Mouse (Mus musculus): ENCODE measurements around the gene Hist1h2ad. TPM values are rescaled to one million over a fixed set of nuclear protein-coding genes. Genes with fewer than 3 reads are reported as not detected.
"Not testable (repeated sequence)": the region's sequence is repeated elsewhere in the genome, so short reads cannot be mapped to it uniquely, and the experiment has no call there.

The Hist1h2ad gene
- polyA plus RNA-seq, 1 experiment from 2014 or later = 2.7 TPM

DNA sequence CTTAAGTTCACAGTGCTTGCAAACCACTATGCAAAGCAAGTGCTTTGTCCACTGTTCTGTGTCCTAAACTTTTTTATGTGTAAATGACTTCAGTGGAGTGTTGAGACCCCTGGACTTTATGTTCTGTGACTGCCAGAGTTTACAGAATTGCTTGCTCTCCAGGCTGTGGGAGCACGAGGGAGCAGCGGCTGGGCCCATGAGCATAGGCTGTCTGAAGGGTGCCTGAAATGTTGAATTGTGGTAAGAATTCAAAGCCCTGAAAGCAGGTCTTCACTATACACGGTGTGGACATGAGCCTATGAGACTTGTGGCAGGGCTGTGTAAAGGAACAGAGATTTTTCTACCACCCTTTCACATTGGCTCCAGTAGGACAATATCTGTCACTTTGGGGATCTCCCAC is 37.5 kb downstream of the Hist1h2ad start:
- Histone ChIP-seq H3K9me3 (no peaks in the 10 kb centered on the region), H3K27me3 (no peaks in the 10 kb centered on the region), H3K4me3 (replicated peaks) (no peak overlapping the region), H3K4me2 (no peak overlapping the region), H3K36me3 (no peaks in the 10 kb centered on the region), H3K9ac (replicated peaks) (no peak overlapping the region), H3K4me1 (replicated peaks) (no peaks in the 10 kb centered on the region), H3K27ac (no peak overlapping the region)
- no peak for ATAC-seq (ENCODE audit: insufficient number of reproducible peaks, insufficient read depth, low FRiP score, low TSS enrichment, low read depth)
- WGBS = 88% methylated on average over 3 of the region's 3 CpGs

DNA sequence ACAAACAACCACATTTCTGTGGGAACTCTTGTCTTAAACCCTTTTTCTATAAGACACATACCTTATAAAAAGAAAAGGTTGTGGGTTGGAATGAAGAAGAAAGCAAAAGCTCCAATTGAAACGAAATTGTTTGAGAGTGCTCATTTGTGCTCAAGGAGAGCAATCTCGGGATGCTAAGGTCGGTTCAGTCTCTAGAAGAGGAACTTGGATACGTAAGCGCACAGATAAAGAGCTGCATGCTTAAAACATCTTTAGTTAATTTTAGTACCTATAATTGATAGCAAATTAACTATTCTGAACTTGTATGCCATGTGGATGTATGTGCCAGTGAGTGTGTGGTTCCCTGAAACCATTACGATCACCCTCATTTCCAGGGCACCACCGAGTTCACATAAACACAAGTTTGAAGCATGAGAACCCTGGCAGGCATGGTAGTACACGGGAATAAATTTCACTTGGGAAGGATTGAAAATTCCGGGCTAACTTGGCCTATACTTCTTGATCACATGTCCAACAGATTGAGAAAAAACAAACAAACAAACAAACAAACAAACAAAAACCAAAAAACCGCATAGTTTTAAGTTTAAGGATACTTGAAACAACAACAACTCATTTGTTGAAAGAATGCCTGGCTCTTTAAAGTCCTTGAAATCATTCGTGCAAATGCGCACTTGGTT is 46.0 kb downstream of the Hist1h2ad start:
- H3K9ac ChIP-seq (replicated peaks) = peak overlapping the region; percentile 58
- H3K4me3 ChIP-seq (replicated peaks) = peak overlapping the region; percentile 68
- H3K27ac ChIP-seq = peak overlapping the region; percentile 99
- no peaks in the 10 kb centered on the region for H3K9me3 ChIP-seq
- WGBS = 55% methylated on average over 12 of the region's 12 CpGs
- no peaks in the 10 kb centered on the region for H3K36me3 ChIP-seq
- H3K4me1 ChIP-seq (replicated peaks) = peaks cover 10% of the 10 kb centered on the region
- peak overlapping the region; percentile 87 for H3K4me2 ChIP-seq
- H3K27me3 ChIP-seq = no peaks in the 10 kb centered on the region
- no peak for ATAC-seq (ENCODE audit: insufficient number of reproducible peaks, insufficient read depth, low FRiP score, low TSS enrichment, low read depth)

DNA sequence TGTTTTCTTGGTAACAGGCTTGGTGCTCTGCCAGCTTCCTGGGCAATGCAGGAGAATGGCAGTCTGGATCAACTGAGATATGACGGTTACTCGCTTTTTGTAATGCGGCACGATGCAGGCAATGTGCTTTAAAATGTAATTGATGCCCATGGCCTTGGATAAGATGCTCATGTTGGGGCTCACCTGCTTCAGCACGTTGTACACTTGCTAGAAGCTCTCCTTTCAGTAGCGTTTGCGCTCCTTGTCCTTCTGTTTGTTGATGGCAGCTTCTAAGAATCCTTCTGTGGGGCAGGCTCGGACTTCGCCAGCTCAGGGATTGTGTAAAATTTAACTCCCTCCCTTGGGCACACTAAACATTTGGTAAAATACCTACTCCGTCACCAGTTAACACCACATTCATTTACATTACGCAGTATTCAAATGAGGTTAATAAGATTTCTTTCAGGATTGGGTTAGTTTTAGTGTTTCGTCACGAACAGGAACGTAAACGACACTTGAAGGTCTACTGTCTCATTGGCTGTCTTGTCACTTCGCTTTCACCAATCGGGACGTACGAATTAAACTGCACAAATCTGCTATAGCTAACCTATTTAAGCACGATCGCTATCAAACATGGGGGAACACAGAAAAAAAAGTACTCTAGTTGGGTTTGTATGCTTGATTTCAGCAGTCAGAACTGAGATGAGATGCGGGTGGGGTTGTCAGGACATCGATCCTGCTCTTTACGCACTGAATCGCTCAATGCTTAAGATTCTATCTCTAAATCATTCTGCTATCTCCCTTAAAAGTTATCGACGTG is 46.8 kb downstream of the Hist1h2ad start, which contains the start of gene Hist1h2be:
TSS of gene Hist1h2be (minus strand) at position 392 of the 799 bp plus-strand sequence.
- H3K27me3 ChIP-seq = no peaks in the 10 kb centered on the region
- WGBS = under 1% methylated on average over 27 of the region's 27 CpGs
- peak; percentile 86 for ATAC-seq (ENCODE audit: insufficient number of reproducible peaks, insufficient read depth, low FRiP score, low TSS enrichment, low read depth)

DNA sequence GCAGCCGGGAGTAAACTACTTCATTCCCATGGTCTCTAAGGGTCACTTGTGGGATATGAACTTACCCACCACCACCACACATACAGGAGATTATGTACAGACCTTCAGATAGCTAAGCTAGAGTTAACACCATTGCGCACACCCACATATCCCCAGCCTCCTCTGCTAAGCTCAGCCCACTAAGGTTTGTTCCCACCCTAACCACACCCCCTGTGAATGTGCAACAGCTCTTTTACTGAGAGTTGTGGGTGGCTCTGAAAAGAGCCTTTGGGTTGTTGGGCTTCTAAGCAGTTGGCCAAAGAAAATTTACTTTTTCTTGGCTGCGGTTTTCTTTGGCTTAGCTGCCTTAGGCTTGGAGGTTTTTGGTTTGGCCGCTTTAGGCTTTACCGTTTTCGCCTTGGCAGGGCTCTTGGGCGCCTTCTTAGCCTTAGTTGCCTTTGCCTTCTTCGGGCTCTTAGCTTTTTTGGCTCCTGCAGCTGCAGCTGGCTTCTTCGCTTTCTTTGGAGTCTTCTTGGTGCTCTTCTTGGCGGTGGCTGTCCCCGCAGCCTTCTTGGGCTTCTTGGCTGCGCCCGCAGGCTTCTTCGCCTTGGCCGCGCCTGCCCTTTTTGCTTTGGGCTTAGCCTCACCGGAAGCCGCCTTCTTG is 47.5 kb downstream of the Hist1h2ad start:
- H3K9me3 ChIP-seq = no peaks in the 10 kb centered on the region
- under 1% methylated on average over 18 of the region's 18 CpGs for WGBS
- ATAC-seq (ENCODE audit: insufficient number of reproducible peaks, insufficient read depth, low FRiP score, low TSS enrichment, low read depth) = peak; percentile 88
- H3K36me3 ChIP-seq = no peaks in the 10 kb centered on the region
- H3K27me3 ChIP-seq = no peaks in the 10 kb centered on the region
- H3K4me3 ChIP-seq (replicated peaks) = peak overlapping the region; percentile 68
- peaks cover 10% of the 10 kb centered on the region for H3K4me1 ChIP-seq (replicated peaks)
- peak overlapping the region; percentile 99 for H3K27ac ChIP-seq
- peak overlapping the region; percentile 93 for H3K9ac ChIP-seq (replicated peaks)
- peak overlapping the region; percentile 87 for H3K4me2 ChIP-seq

More for the DNA sequence above, 46.8 kb downstream of the Hist1h2ad start, which contains the start of gene Hist1h2be:
- no peaks in the 10 kb centered on the region for H3K36me3 ChIP-seq
- H3K9ac ChIP-seq (replicated peaks) = peak within 1 kb of the TSS; percentile 93
- no peaks in the 10 kb centered on the region for H3K9me3 ChIP-seq
- H3K4me1 ChIP-seq (replicated peaks) = peaks cover 10% of the 10 kb centered on the region
- peak within 1 kb of the TSS; percentile 99 for H3K27ac ChIP-seq
- peak within 1 kb of the TSS; percentile 68 for H3K4me3 ChIP-seq (replicated peaks)
- H3K4me2 ChIP-seq = peak within 1 kb of the TSS; percentile 87

DNA sequence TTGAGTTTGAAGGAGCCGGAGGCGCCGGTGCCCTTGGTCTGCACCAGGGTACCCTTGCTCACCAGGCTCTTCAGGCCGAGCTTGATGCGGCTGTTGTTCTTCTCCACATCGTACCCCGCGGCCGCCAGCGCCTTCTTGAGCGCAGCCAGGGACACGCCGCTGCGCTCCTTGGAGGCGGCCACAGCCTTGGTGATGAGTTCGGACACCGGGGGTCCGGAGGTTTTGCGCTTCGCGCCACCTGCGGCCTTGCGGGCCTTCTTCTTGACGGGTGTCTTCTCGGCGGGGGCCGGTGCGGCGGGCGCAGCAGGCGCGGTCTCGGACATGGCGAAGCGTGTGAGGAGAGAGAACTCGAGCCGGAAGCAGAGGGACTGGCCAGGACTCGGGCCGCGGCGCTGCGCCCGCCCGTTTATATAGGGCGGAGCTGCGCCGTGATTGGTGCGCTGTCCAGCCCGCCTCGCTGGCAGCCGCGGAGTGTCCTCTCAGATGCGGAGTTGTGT is 48.0 kb downstream of the Hist1h2ad start, which contains the start of gene Hist1h1e:
TSS of gene Hist1h1e (minus strand) at position 384 of the 497 bp plus-strand sequence.
- Histone ChIP-seq H3K9ac (replicated peaks) (peak within 1 kb of the TSS; percentile 93), H3K4me3 (replicated peaks) (peak within 1 kb of the TSS; percentile 68), H3K4me2 (peak within 1 kb of the TSS; percentile 87), H3K4me1 (replicated peaks) (peaks cover 10% of the 10 kb centered on the region), H3K27ac (peak within 1 kb of the TSS; percentile 99)
- H3K27me3 ChIP-seq, H3K9me3 ChIP-seq, H3K36me3 ChIP-seq: not testable (repeated sequence)
- peak; percentile 92 for ATAC-seq (ENCODE audit: insufficient number of reproducible peaks, insufficient read depth, low FRiP score, low TSS enrichment, low read depth)
- under 1% methylated on average over 53 of the region's 53 CpGs for WGBS

- ATAC-seq (ENCODE audit: insufficient number of reproducible peaks, insufficient read depth, low FRiP score, low TSS enrichment, low read depth) = no peak
- peak overlapping the region; percentile 87 for H3K4me2 ChIP-seq
- WGBS = 27% methylated on average over 7 of the region's 7 CpGs
- peak overlapping the region; percentile 68 for H3K4me3 ChIP-seq (replicated peaks)
- H3K9me3 ChIP-seq = no peaks in the 10 kb centered on the region
- peaks cover 10% of the 10 kb centered on the region for H3K4me1 ChIP-seq (replicated peaks)
- H3K9ac ChIP-seq (replicated peaks) = peak overlapping the region; percentile 93
- no peaks in the 10 kb centered on the region for H3K27me3 ChIP-seq
- H3K27ac ChIP-seq = peak overlapping the region; percentile 99
- H3K36me3 ChIP-seq = no peaks in the 10 kb centered on the region
These were observed 48.8 kb downstream of the Hist1h2ad start for GRCm38 (mm10) chr13:23622861-23623450.

Small RNAs within 50 kb of the gene (microRNA-seq; reads per million reads assigned to microRNA genes)
- gene Gm44297 (not detected), gene Gm44359 (not detected), gene Gm44394 (not detected)

Other genes with a start within 250 kb of the Hist1h2ad start
- gene Zfp322a, start 205.2 kb upstream of the Hist1h2ad start, polyA plus RNA-seq (2016; fragmentation: Nextera tagmentation; extraction: Ambion mirVana) = 70.7 and 75.5 TPM in 2 replicates
- 14.4 and 15.2 TPM in 2 replicates for gene Abt1, start 150.5 kb upstream of the Hist1h2ad start, polyA plus RNA-seq (2016; fragmentation: Nextera tagmentation; extraction: Ambion mirVana)
- gene Btn1a1, start 108.5 kb upstream of the Hist1h2ad start, polyA plus RNA-seq (2016; fragmentation: Nextera tagmentation; extraction: Ambion mirVana) = 0.10 and 0.12 TPM in 2 replicates
- 1.8 and 1.9 TPM in 2 replicates for gene Btn2a2, start 85.5 kb upstream of the Hist1h2ad start, polyA plus RNA-seq (2016; fragmentation: Nextera tagmentation; extraction: Ambion mirVana)
- 6.0 and 9.0 TPM in 2 replicates for gene Hist1h4h, start 43.3 kb upstream of the Hist1h2ad start, polyA plus RNA-seq (2016; fragmentation: Nextera tagmentation; extraction: Ambion mirVana)
- gene Hist1h2af, start 40.5 kb upstream of the Hist1h2ad start, polyA plus RNA-seq (2016; fragmentation: Nextera tagmentation; extraction: Ambion mirVana) = 9.8 and 16.3 TPM in 2 replicates
- 10.5 and 17.3 TPM in 2 replicates for gene Hist1h3g, start 39.0 kb upstream of the Hist1h2ad start, polyA plus RNA-seq (2016; fragmentation: Nextera tagmentation; extraction: Ambion mirVana)
- gene Hist1h2bh, start 31.0 kb upstream of the Hist1h2ad start, polyA plus RNA-seq (2016; fragmentation: Nextera tagmentation; extraction: Ambion mirVana) = 1.4 TPM in 2 replicates
- 2.1 and 3.2 TPM in 2 replicates for gene Hist1h3f, start 30.3 kb upstream of the Hist1h2ad start, polyA plus RNA-seq (2016; fragmentation: Nextera tagmentation; extraction: Ambion mirVana)
- 2.7 and 3.6 TPM in 2 replicates for gene Hist1h4f, start 22.7 kb upstream of the Hist1h2ad start, polyA plus RNA-seq (2016; fragmentation: Nextera tagmentation; extraction: Ambion mirVana)
- 0.58 and 0.80 TPM in 2 replicates for gene Hist1h1d, start 21.1 kb upstream of the Hist1h2ad start, polyA plus RNA-seq (2016; fragmentation: Nextera tagmentation; extraction: Ambion mirVana)
- 11.1 and 12.8 TPM in 2 replicates for gene Hist1h3e, start 12.0 kb upstream of the Hist1h2ad start, polyA plus RNA-seq (2016; fragmentation: Nextera tagmentation; extraction: Ambion mirVana)
- gene Hist1h2ae, start 3.2 kb upstream of the Hist1h2ad start, polyA plus RNA-seq (2016; fragmentation: Nextera tagmentation; extraction: Ambion mirVana) = 153 and 213 TPM in 2 replicates
- 16.5 and 25.4 TPM in 2 replicates for gene Hist1h2bg, start 3.0 kb upstream of the Hist1h2ad start, polyA plus RNA-seq (2016; fragmentation: Nextera tagmentation; extraction: Ambion mirVana)
- gene Hist1h2bf, start 185 bp upstream of the Hist1h2ad start, polyA plus RNA-seq (2016; fragmentation: Nextera tagmentation; extraction: Ambion mirVana) = 12.5 and 21.2 TPM in 2 replicates
- gene Hist1h3d, start 1.4 kb downstream of the Hist1h2ad start, polyA plus RNA-seq (2016; fragmentation: Nextera tagmentation; extraction: Ambion mirVana) = 9.5 and 11.3 TPM in 2 replicates
- gene Hist1h4d, start 7.2 kb downstream of the Hist1h2ad start, polyA plus RNA-seq (2016; fragmentation: Nextera tagmentation; extraction: Ambion mirVana) = 139 and 158 TPM in 2 replicates
- gene Hist1h2be, start 46.7 kb downstream of the Hist1h2ad start, polyA plus RNA-seq (2016; fragmentation: Nextera tagmentation; extraction: Ambion mirVana) = 2.2 and 3.7 TPM in 2 replicates
- 24.6 and 30.8 TPM in 2 replicates for gene Hist1h1e, start 48.2 kb downstream of the Hist1h2ad start, polyA plus RNA-seq (2016; fragmentation: Nextera tagmentation; extraction: Ambion mirVana)
- gene Hist1h2ac, start 109.6 kb downstream of the Hist1h2ad start, polyA plus RNA-seq (2016; fragmentation: Nextera tagmentation; extraction: Ambion mirVana) = 1.1 and 1.3 TPM in 2 replicates
- 29.3 and 33.7 TPM in 2 replicates for gene Hist1h2bc, start 109.8 kb downstream of the Hist1h2ad start, polyA plus RNA-seq (2016; fragmentation: Nextera tagmentation; extraction: Ambion mirVana)
- not detected in 2 replicates for gene Hist1h1t, start 121.4 kb downstream of the Hist1h2ad start, polyA plus RNA-seq (2016; fragmentation: Nextera tagmentation; extraction: Ambion mirVana)
- 13.4 and 18.4 TPM in 2 replicates for gene Hist1h4c, start 124.1 kb downstream of the Hist1h2ad start, polyA plus RNA-seq (2016; fragmentation: Nextera tagmentation; extraction: Ambion mirVana)
- 3.8 and 4.2 TPM in 2 replicates for gene Hfe, start 136.5 kb downstream of the Hist1h2ad start, polyA plus RNA-seq (2016; fragmentation: Nextera tagmentation; extraction: Ambion mirVana)
- 20.1 and 21.4 TPM in 2 replicates for gene Hist1h1c, start 164.4 kb downstream of the Hist1h2ad start, polyA plus RNA-seq (2016; fragmentation: Nextera tagmentation; extraction: Ambion mirVana)
- 20.7 and 22.1 TPM in 2 replicates for gene Hist1h3c, start 171.2 kb downstream of the Hist1h2ad start, polyA plus RNA-seq (2016; fragmentation: Nextera tagmentation; extraction: Ambion mirVana)
- gene Hist1h2bb, start 172.4 kb downstream of the Hist1h2ad start, polyA plus RNA-seq (2016; fragmentation: Nextera tagmentation; extraction: Ambion mirVana) = 6.3 and 6.7 TPM in 2 replicates
- gene Hist1h2ab, start 176.7 kb downstream of the Hist1h2ad start, polyA plus RNA-seq (2016; fragmentation: Nextera tagmentation; extraction: Ambion mirVana) = 77.8 and 92.9 TPM in 2 replicates
- gene Hist1h3b, start 177.9 kb downstream of the Hist1h2ad start, polyA plus RNA-seq (2016; fragmentation: Nextera tagmentation; extraction: Ambion mirVana) = 17.7 and 30.1 TPM in 2 replicates
- gene Hist1h4b, start 182.6 kb downstream of the Hist1h2ad start, polyA plus RNA-seq (2016; fragmentation: Nextera tagmentation; extraction: Ambion mirVana) = 9.1 and 10.7 TPM in 2 replicates
- gene Hist1h4a, start 186.8 kb downstream of the Hist1h2ad start, polyA plus RNA-seq (2016; fragmentation: Nextera tagmentation; extraction: Ambion mirVana) = 1.2 and 1.4 TPM in 2 replicates
- 11.9 and 12.8 TPM in 2 replicates for gene Hist1h3a, start 188.0 kb downstream of the Hist1h2ad start, polyA plus RNA-seq (2016; fragmentation: Nextera tagmentation; extraction: Ambion mirVana)
- gene Hist1h1a, start 189.3 kb downstream of the Hist1h2ad start, polyA plus RNA-seq (2016; fragmentation: Nextera tagmentation; extraction: Ambion mirVana) = 6.3 and 7.4 TPM in 2 replicates
- gene Trim38, start 195.5 kb downstream of the Hist1h2ad start, polyA plus RNA-seq (2016; fragmentation: Nextera tagmentation; extraction: Ambion mirVana) = 0.16 TPM in 1 of 2 replicates, not detected in the other
- not detected in 2 replicates for gene Slc17a2, start 232.6 kb downstream of the Hist1h2ad start, polyA plus RNA-seq (2016; fragmentation: Nextera tagmentation; extraction: Ambion mirVana)